Mouse (Mus musculus) intestine, embryonic 16.5 days (tissue): Measurements from ENCODE around the gene Col17a1. TPM values are rescaled to one million over a fixed set of nuclear protein-coding genes. Genes with fewer than 3 reads are reported as not detected.

Experiments
- ATAC-seq: fragments of 200-750 bp; cut with Nextera tagmentation; 2 replicates; pipeline ENCODE4 v1.8.0; 2017; ENCODE audit warnings: moderate TSS enrichment, moderate library complexity
- H3K27ac ChIP-seq: fragments of 300-500 bp; sonication (generic); 2 replicates; pipeline ENCODE4 v1.5.1; 2014; ENCODE audit warnings: mild to moderate bottlenecking, low read length
- H3K27me3 ChIP-seq: fragments of 300-500 bp; sonication (generic); replicated peaks from 2 replicates; pipeline ENCODE4 v1.6.1; 2014; ENCODE audit warnings: low read length, control low read depth, mixed read lengths; ENCODE audit not compliant: control insufficient read depth, insufficient read depth
- H3K36me3 ChIP-seq: fragments of 300-500 bp; sonication (generic); 2 replicates; pipeline ENCODE4 v1.6.1; 2014; ENCODE audit warnings: low read length, control low read depth; ENCODE audit not compliant: control insufficient read depth, insufficient read depth
- H3K4me1 ChIP-seq: fragments of 300-500 bp; sonication (generic); 2 replicates; pipeline ENCODE4 v1.6.1; 2014; ENCODE audit warnings: low read length, control low read depth, mixed read lengths; ENCODE audit not compliant: control insufficient read depth, insufficient read depth
- H3K4me2 ChIP-seq: fragments of 300-500 bp; sonication (generic); 2 replicates; pipeline ENCODE4 v1.6.1; 2014; ENCODE audit warnings: low read depth, low read length, control low read depth
- H3K4me3 ChIP-seq: fragments of 300-500 bp; sonication (generic); 2 replicates; pipeline ENCODE4 v1.5.1; 2014; ENCODE audit warnings: mild to moderate bottlenecking, low read length
- H3K9ac ChIP-seq: fragments of 300-500 bp; sonication (generic); 2 replicates; pipeline ENCODE4 v1.6.1; 2014; ENCODE audit warnings: low read depth, low read length
- H3K9me3 ChIP-seq: fragments of 300-500 bp; sonication (generic); 2 replicates; pipeline ENCODE4 v1.6.1; 2016; ENCODE audit warnings: low read length, control low read depth; ENCODE audit not compliant: control insufficient read depth
- WGBS: fragments of 180-500 bp; shearing (Covaris S2); extraction: QIAGEN DNeasy Blood & Tissue Kit; methylation state at CpG from one replicate; pipeline ENCODE4 v1.1.7; 2014; 5-methylcytosine and 5-hydroxymethylcytosine counted together
- polyA plus RNA-seq: library from polyadenylated mRNA; unstranded; fragments of >200 nt; fragmentation: Nextera tagmentation; extraction: Ambion mirVana; gene quantifications from 2 replicates; pipeline ENCODE4 v1.2.1, GENCODE M21; 2015

Col17a1 gene
- polyA plus RNA-seq, 1 experiment from 2014 or later = 0.42 TPM

DNA sequence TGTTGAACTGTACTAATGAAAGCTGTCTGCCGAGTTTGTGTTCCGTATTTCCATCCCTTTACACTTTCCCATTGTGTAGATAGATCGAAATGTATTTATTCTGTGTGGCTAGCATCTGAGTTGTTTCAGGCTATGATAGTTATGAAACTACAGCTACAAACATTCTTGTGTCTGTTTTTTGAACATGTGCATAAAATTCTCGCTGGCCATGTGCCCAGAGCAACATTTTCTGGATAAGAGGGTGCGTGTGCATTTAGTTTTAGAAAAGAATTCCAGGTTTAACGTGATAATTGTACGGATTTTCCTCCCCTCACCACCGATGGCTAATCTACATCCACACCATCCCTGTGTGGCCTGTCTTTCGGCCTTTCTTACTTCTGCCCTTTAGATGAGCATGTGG, 21.6 kb upstream of the Col17a1 start:
- no peak overlapping the region for H3K9ac ChIP-seq
- 0 out of 2 replicates have a peak overlapping the region, but pooled peaks have one; percentile 18 for H3K27ac ChIP-seq
- H3K36me3 ChIP-seq = no peaks in the 10 kb centered on the region
- no peaks in the 10 kb centered on the region for H3K9me3 ChIP-seq
- peaks cover 3% of the 10 kb centered on the region; the same call in 1 of the 2 replicates for H3K4me1 ChIP-seq
- H3K4me3 ChIP-seq = no peak overlapping the region
- no peak overlapping the region for H3K4me2 ChIP-seq
- 67% methylated on average over 9 of the region's 9 CpGs for WGBS
- no peaks in the 10 kb centered on the region for H3K27me3 ChIP-seq
- no peak for ATAC-seq

- no peaks in the 10 kb centered on the region for H3K27me3 ChIP-seq
- H3K4me3 ChIP-seq = no peak overlapping the region
- H3K4me1 ChIP-seq = peaks cover 3% of the 10 kb centered on the region; the same call in 1 of the 2 replicates
- H3K9ac ChIP-seq = no peak overlapping the region
- no peak overlapping the region for H3K27ac ChIP-seq
- no peaks in the 10 kb centered on the region for H3K9me3 ChIP-seq
- WGBS = 83% methylated on average over 4 of the region's 4 CpGs
- no peaks in the 10 kb centered on the region for H3K36me3 ChIP-seq
- no peak overlapping the region for H3K4me2 ChIP-seq
- no peak for ATAC-seq
Observed at GRCm38 (mm10) chr19:47710376-47710775, 18.5 kb upstream of the Col17a1 start.

GRCm38 (mm10) chr19:47705772-47706309, 13.9 kb upstream of the Col17a1 start:
- Histone ChIP-seq H3K27ac (no peak overlapping the region), H3K9me3 (no peaks in the 10 kb centered on the region), H3K4me2 (no peak overlapping the region), H3K27me3 (no peaks in the 10 kb centered on the region), H3K4me1 (no peaks in the 10 kb centered on the region), H3K36me3 (no peaks in the 10 kb centered on the region), H3K4me3 (no peak overlapping the region), H3K9ac (no peak overlapping the region)
- ATAC-seq = no peak
- WGBS = 90% methylated on average over 8 of the region's 8 CpGs

GRCm38 (mm10) chr19:47705080-47705771, 13.3 kb upstream of the Col17a1 start:
- 54% methylated on average over 13 of the region's 13 CpGs for WGBS
- H3K27me3 ChIP-seq = no peaks in the 10 kb centered on the region
- H3K9me3 ChIP-seq = no peaks in the 10 kb centered on the region
- no peaks in the 10 kb centered on the region for H3K36me3 ChIP-seq
- peak overlapping the region; percentile 20; the same call in 1 of the 2 replicates for H3K4me3 ChIP-seq
- H3K27ac ChIP-seq = no peak overlapping the region
- no peaks in the 10 kb centered on the region for H3K4me1 ChIP-seq
- ATAC-seq = peak; percentile 92
- H3K4me2 ChIP-seq = peak overlapping the region; percentile 24
- H3K9ac ChIP-seq = no peak overlapping the region

DNA sequence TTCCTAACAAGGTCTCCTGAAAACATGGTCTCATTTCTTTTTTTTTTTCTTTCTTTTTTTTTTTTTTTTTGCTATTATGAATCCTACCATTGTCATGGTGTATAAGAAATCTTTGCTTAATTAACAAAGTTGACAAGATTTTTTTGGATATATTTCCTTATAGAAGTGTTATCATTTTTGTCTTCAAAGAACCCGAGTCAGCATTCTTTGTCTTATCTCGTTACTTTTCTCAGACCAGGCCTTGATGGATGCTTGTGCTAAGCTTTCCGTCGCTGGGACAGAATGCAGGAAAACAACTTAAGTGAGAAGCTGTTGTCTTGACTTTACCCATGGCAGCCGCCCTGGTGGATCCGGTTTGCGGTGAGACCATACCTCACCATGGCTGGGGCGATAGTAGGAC, 8.6 kb upstream of the Col17a1 start:
- Histone ChIP-seq H3K9ac (no peak overlapping the region), H3K36me3 (no peaks in the 10 kb centered on the region), H3K27ac (no peak overlapping the region), H3K4me1 (0 out of 2 replicates have a peak, but pooled peaks cover 4% of the 10 kb centered on the region), H3K9me3 (no peaks in the 10 kb centered on the region), H3K27me3 (no peaks in the 10 kb centered on the region), H3K4me2 (no peak overlapping the region), H3K4me3 (no peak overlapping the region)
- 83% methylated on average over 8 of the region's 8 CpGs for WGBS
- no peak for ATAC-seq

DNA sequence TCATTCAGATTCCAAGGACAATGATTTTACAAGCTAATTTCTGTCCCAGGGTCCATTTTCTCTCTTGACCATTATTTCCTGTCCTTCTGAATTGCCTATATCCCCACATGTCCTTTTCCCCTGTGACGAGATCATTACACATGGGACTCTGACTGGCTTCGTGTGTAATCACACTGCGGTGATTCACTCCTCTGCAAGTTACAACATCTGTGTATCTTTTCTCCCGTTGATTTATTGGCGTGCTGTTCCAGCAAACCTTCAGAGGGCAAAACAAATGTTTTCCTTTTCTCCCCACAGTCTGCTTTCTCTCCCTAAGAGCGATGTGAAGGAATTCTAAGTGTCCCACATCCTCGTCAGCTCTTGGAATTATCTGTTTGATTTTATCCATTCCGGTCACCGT, 7.8 kb upstream of the Col17a1 start:
- 35% methylated on average over 9 of the region's 9 CpGs for WGBS
- no peak overlapping the region for H3K4me2 ChIP-seq
- H3K27me3 ChIP-seq = no peaks in the 10 kb centered on the region
- no peaks in the 10 kb centered on the region for H3K9me3 ChIP-seq
- ATAC-seq = 0 out of 2 replicates have a peak, but pooled peaks have one; percentile 42
- H3K4me3 ChIP-seq = no peak overlapping the region
- no peak overlapping the region for H3K9ac ChIP-seq
- no peaks in the 10 kb centered on the region for H3K36me3 ChIP-seq
- H3K27ac ChIP-seq = no peak overlapping the region
- 0 out of 2 replicates have a peak, but pooled peaks cover 4% of the 10 kb centered on the region for H3K4me1 ChIP-seq

- 64% methylated on average over 9 of the region's 9 CpGs for WGBS
- no peak for ATAC-seq
- Histone ChIP-seq H3K4me2 (no peak overlapping the region), H3K4me1 (0 out of 2 replicates have a peak, but pooled peaks cover 4% of the 10 kb centered on the region), H3K9ac (no peak overlapping the region), H3K4me3 (no peak overlapping the region), H3K9me3 (no peaks in the 10 kb centered on the region), H3K27ac (no peak overlapping the region), H3K36me3 (no peaks in the 10 kb centered on the region), H3K27me3 (no peaks in the 10 kb centered on the region)
Observed at GRCm38 (mm10) chr19:47698266-47698665, 6.4 kb upstream of the Col17a1 start.

DNA sequence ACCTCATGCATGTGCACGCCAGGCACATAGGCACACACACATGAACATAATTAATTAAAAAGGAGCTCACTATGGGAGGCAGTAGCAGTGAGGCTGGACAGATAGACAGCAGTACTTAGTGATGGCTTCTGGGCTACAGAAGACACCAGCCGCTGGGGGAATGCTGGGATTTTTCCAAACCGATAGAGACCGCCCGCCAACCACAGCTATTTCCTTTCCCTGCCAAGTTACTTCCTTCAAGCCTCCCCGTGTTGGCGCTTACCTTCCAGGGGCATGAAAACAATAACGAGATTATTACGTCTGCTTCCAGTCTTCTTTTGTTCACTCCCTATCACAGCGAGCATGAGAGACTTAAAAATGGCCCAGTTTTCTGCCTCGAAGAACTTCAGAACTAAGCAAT, 5.2 kb upstream of the Col17a1 start:
- H3K9me3 ChIP-seq = no peaks in the 10 kb centered on the region
- 0 out of 2 replicates have a peak, but pooled peaks cover 4% of the 10 kb centered on the region for H3K4me1 ChIP-seq
- H3K27me3 ChIP-seq = no peaks in the 10 kb centered on the region
- no peak overlapping the region for H3K4me2 ChIP-seq
- 91% methylated on average over 11 of the region's 11 CpGs for WGBS
- ATAC-seq = no peak
- H3K9ac ChIP-seq = no peak overlapping the region
- H3K27ac ChIP-seq = no peak overlapping the region
- no peaks in the 10 kb centered on the region for H3K36me3 ChIP-seq
- H3K4me3 ChIP-seq = no peak overlapping the region

GRCm38 (mm10) chr19:47696411-47696810, 4.5 kb upstream of the Col17a1 start:
- Histone ChIP-seq H3K27me3 (no peaks in the 10 kb centered on the region), H3K4me2 (no peak overlapping the region), H3K4me3 (no peak overlapping the region), H3K9me3 (no peaks in the 10 kb centered on the region), H3K36me3 (no peaks in the 10 kb centered on the region), H3K4me1 (0 out of 2 replicates have a peak, but pooled peaks cover 4% of the 10 kb centered on the region), H3K9ac (no peak overlapping the region), H3K27ac (no peak overlapping the region)
- no peak for ATAC-seq
- 93% methylated on average over 8 of the region's 8 CpGs for WGBS
